Mouse (Mus musculus): ENCODE data around the gene Itgae. TPM values are rescaled to one million over a fixed set of nuclear protein-coding genes. Genes with fewer than 3 reads are reported as not detected.

The Itgae gene
- total and polyA plus RNA-seq, 3 experiments, result 0.17 to 0.26 (median 0.21) TPM

- no peak overlapping the region for H3K4me2 ChIP-seq (ENCODE audit: insufficient read depth, low read depth, poor library complexity, severe bottlenecking)
- no peak for DNase-seq (ENCODE audit: extremely low read depth)
- peaks cover 0 to 21% of the 10 kb centered on the region in 2 experiments; a peak in 3 of 4 replicates for H3K4me1 ChIP-seq (ENCODE audit: control insufficient read depth in 1 of 2, insufficient read depth in 2 of 2)
- H3K9me3 ChIP-seq (replicated peaks; ENCODE audit: low read length), result no peaks in the 10 kb centered on the region
- in situ Hi-C loops (cut with MboI; ENCODE audit: low pct_ligation_motif_present, low pct_unique_long_range_greater_than_20kb, low sequenced_read_pairs) (no loop called here), dilution Hi-C loops (cut with MboI; ENCODE audit: extremely low pct_ligation_motif_present, extremely low pct_unique_long_range_greater_than_20kb, low sequenced_read_pairs) (no loop called here)
- peaks cover 0 to 4% of the 10 kb centered on the region in 2 experiments for H3K36me3 ChIP-seq (replicated peaks in 1 of 2; ENCODE audit: control insufficient read depth in 1 of 2, insufficient read depth in 1 of 2, low read length in 1 of 2)
- H3K9ac ChIP-seq (ENCODE audit: insufficient read depth, low read depth), result no peak overlapping the region
- H3K4me3 ChIP-seq (replicated peaks in 1 of 3; ENCODE audit: low read depth in 2 of 3, low read length in 2 of 3, poor library complexity in 1 of 3), result peak overlapping the region in 1 of 3 experiments; percentile 38
- no peak for TF ChIP-seq ZC3H11A (IDR thresholded peaks at IDR 0.05; ENCODE audit: low read depth, low read length)
- no peak for TF ChIP-seq RCOR1 (conservative IDR thresholded peaks at IDR 0.05; ENCODE audit: low read depth, low read length)
- H3K27ac ChIP-seq (ENCODE audit: insufficient read depth, low read depth), result no peak overlapping the region
- H3K79me2 ChIP-seq (replicated peaks; ENCODE audit: control insufficient read depth, extremely low read depth, insufficient read depth, poor library complexity, severe bottlenecking), result no peaks in the 10 kb centered on the region
- peaks cover 47% of the 10 kb centered on the region for H3K27me3 ChIP-seq (replicated peaks)
Observed at GRCm38 (mm10) chr11:73160811-73161200, 70.4 kb downstream of the Itgae start.

GRCm38 (mm10) chr11:73161616-73162015 lies 71.2 kb downstream of the Itgae start:
- Histone ChIP-seq H3K27ac (ENCODE audit: insufficient read depth, low read depth) (no peak overlapping the region), H3K27me3 (replicated peaks) (peaks cover 40% of the 10 kb centered on the region), H3K79me2 (replicated peaks; ENCODE audit: control insufficient read depth, extremely low read depth, insufficient read depth, poor library complexity, severe bottlenecking) (no peaks in the 10 kb centered on the region), H3K9ac (ENCODE audit: insufficient read depth, low read depth) (no peak overlapping the region), H3K4me3 (replicated peaks in 1 of 3; ENCODE audit: low read depth in 2 of 3, low read length in 2 of 3, poor library complexity in 1 of 3) (no peak overlapping the region), H3K4me1 (ENCODE audit: control insufficient read depth in 1 of 2, insufficient read depth in 2 of 2) (peaks cover 0 to 21% of the 10 kb centered on the region in 2 experiments; a peak in 3 of 4 replicates), H3K9me3 (replicated peaks; ENCODE audit: low read length) (no peaks in the 10 kb centered on the region), H3K4me2 (ENCODE audit: insufficient read depth, low read depth, poor library complexity, severe bottlenecking) (no peak overlapping the region), H3K36me3 (replicated peaks in 1 of 2; ENCODE audit: control insufficient read depth in 1 of 2, insufficient read depth in 1 of 2, low read length in 1 of 2) (peaks cover 0 to 9% of the 10 kb centered on the region in 2 experiments)
- DNase-seq (ENCODE audit: extremely low read depth), result no peak
- in situ Hi-C loops (cut with MboI; ENCODE audit: low pct_ligation_motif_present, low pct_unique_long_range_greater_than_20kb, low sequenced_read_pairs) (no loop called here), dilution Hi-C loops (cut with MboI; ENCODE audit: extremely low pct_ligation_motif_present, extremely low pct_unique_long_range_greater_than_20kb, low sequenced_read_pairs) (no loop called here)
- TF ChIP-seq TCF12 (IDR thresholded peaks at IDR 0.05; ENCODE audit: low read depth, low read length), result no peak
- no peak for TF ChIP-seq CTCF (conservative IDR thresholded peaks at IDR 0.05 in 1 of 2, IDR thresholded peaks at IDR 0.05 in 1 of 2; ENCODE audit: low read depth in 2 of 2, low read length in 2 of 2)

GRCm38 (mm10) chr11:73162284-73162683 lies 71.9 kb downstream of the Itgae start:
- DNase-seq (ENCODE audit: extremely low read depth), result no peak
- H3K79me2 ChIP-seq (replicated peaks; ENCODE audit: control insufficient read depth, extremely low read depth, insufficient read depth, poor library complexity, severe bottlenecking), result no peaks in the 10 kb centered on the region
- H3K27ac ChIP-seq (ENCODE audit: insufficient read depth, low read depth), result no peak overlapping the region
- dilution Hi-C loops (cut with MboI; ENCODE audit: extremely low pct_ligation_motif_present, extremely low pct_unique_long_range_greater_than_20kb, low sequenced_read_pairs) (no loop called here), in situ Hi-C loops (cut with MboI; ENCODE audit: low pct_ligation_motif_present, low pct_unique_long_range_greater_than_20kb, low sequenced_read_pairs) (no loop called here)
- no peak overlapping the region for H3K4me3 ChIP-seq (replicated peaks in 1 of 3; ENCODE audit: low read depth in 2 of 3, low read length in 2 of 3, poor library complexity in 1 of 3)
- TF ChIP-seq TBP (conservative IDR thresholded peaks at IDR 0.05; ENCODE audit: low read depth, low read length), result no peak
- H3K4me1 ChIP-seq (ENCODE audit: control insufficient read depth in 1 of 2, insufficient read depth in 2 of 2), result peaks cover 0 to 21% of the 10 kb centered on the region in 2 experiments; a peak in 3 of 4 replicates
- no peaks in the 10 kb centered on the region for H3K9me3 ChIP-seq (replicated peaks; ENCODE audit: low read length)
- H3K9ac ChIP-seq (ENCODE audit: insufficient read depth, low read depth), result no peak overlapping the region
- peaks cover 0 to 13% of the 10 kb centered on the region in 2 experiments for H3K36me3 ChIP-seq (replicated peaks in 1 of 2; ENCODE audit: control insufficient read depth in 1 of 2, insufficient read depth in 1 of 2, low read length in 1 of 2)
- peaks cover 35% of the 10 kb centered on the region for H3K27me3 ChIP-seq (replicated peaks)
- H3K4me2 ChIP-seq (ENCODE audit: insufficient read depth, low read depth, poor library complexity, severe bottlenecking), result no peak overlapping the region

GRCm38 (mm10) chr11:73168071-73168470 lies 77.7 kb downstream of the Itgae start:
- dilution Hi-C loops (cut with MboI; ENCODE audit: extremely low pct_ligation_motif_present, extremely low pct_unique_long_range_greater_than_20kb, low sequenced_read_pairs), result no loop called here
- no peak overlapping the region for H3K27ac ChIP-seq (ENCODE audit: insufficient read depth, low read depth)
- peaks cover 0 to 16% of the 10 kb centered on the region in 2 experiments; a peak in 2 of 4 replicates for H3K4me1 ChIP-seq (ENCODE audit: control insufficient read depth in 1 of 2, insufficient read depth in 2 of 2)

More at GRCm38 (mm10) chr11:73168071-73168470, 77.7 kb downstream of the Itgae start:
- in situ Hi-C loops (cut with MboI; ENCODE audit: low pct_ligation_motif_present, low pct_unique_long_range_greater_than_20kb, low sequenced_read_pairs), result no loop called here
- no peaks in the 10 kb centered on the region for H3K9me3 ChIP-seq (replicated peaks; ENCODE audit: low read length)
- no peaks in the 10 kb centered on the region for H3K27me3 ChIP-seq (replicated peaks)
- TF ChIP-seq EP300 (IDR thresholded peaks at IDR 0.05; ENCODE audit: low read length) (no peak), E2F4 (IDR thresholded peaks at IDR 0.05; ENCODE audit: insufficient replicate concordance, low read depth, low read length) (no peak), MEF2A (IDR thresholded peaks at IDR 0.05; ENCODE audit: borderline replicate concordance, low read depth, low read length) (no peak)
- H3K4me2 ChIP-seq (ENCODE audit: insufficient read depth, low read depth, poor library complexity, severe bottlenecking), result no peak overlapping the region
- no peak for DNase-seq (ENCODE audit: extremely low read depth)
- peaks cover 13 to 66% of the 10 kb centered on the region in 2 experiments for H3K36me3 ChIP-seq (replicated peaks in 1 of 2; ENCODE audit: control insufficient read depth in 1 of 2, insufficient read depth in 1 of 2, low read length in 1 of 2)
- H3K9ac ChIP-seq (ENCODE audit: insufficient read depth, low read depth), result no peak overlapping the region
- H3K79me2 ChIP-seq (replicated peaks; ENCODE audit: control insufficient read depth, extremely low read depth, insufficient read depth, poor library complexity, severe bottlenecking), result no peaks in the 10 kb centered on the region
- no peak overlapping the region for H3K4me3 ChIP-seq (replicated peaks in 1 of 3; ENCODE audit: low read depth in 2 of 3, low read length in 2 of 3, poor library complexity in 1 of 3)

Measured in CH12.LX (cell line).